Mouse (Mus musculus) spleen, adult 2 months (tissue): ENCODE results near the gene S100a1.

ENCODE experiments used
- CTCF ChIP-seq: fragments of 200-500 bp; IDR thresholded peaks from 2 replicates; pipeline ENCODE4 v1.5.1; 2011; ENCODE audit warnings: mild to moderate bottlenecking, inconsistent platforms; ENCODE audit not compliant: insufficient read depth, insufficient read length, insufficient replicate concordance; ENCODE audit errors: extremely low read depth
- POLR2A ChIP-seq: fragments of 200-500 bp; IDR thresholded peaks from 2 replicates; pipeline ENCODE4 v1.6.1; 2011; ENCODE audit warnings: low read depth, low read length, inconsistent platforms

DNA sequence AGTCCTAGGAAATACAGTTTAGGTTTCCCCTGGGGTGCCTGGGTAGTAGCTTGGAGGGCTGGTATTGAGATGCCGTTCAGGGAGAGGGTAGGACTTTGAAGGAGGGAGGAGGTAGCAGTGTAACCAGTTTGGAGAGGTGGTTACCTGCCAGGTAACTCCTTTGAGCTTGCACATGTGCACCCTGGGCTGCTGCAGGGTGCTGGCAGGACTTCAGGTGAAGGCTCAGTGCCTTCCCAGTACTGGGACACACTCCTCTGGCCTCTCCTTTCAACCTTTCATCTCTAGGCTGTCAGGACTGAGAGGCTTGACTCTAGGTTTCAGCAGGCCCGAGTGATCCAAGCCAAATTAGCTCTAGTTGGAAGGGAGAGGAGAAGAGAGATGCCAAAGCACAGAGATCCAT is 11.9 kb upstream of the S100a1 start:
- no peak for TF ChIP-seq CTCF
- TF ChIP-seq POLR2A, result no peak
